Mouse (Mus musculus) E14TG2a.4 (cell line): ENCODE measurements around the gene Nfib.

Experiments
- CTCF ChIP-seq: conservative IDR thresholded peaks from 2 replicates; pipeline ENCODE4 v1.5.1; 2014; ENCODE audit warnings: low read length
- POU5F1 ChIP-seq: IDR thresholded peaks from 2 replicates; pipeline ENCODE4 v1.6.1; 2014; ENCODE audit warnings: low read length, borderline replicate concordance

- TF ChIP-seq CTCF (no peak), POU5F1 (no peak)
These were observed 315.0 kb downstream of the Nfib start for GRCm38 (mm10) chr4:82390545-82390944.
